Mouse (Mus musculus) liver, adult (tissue): ENCODE measurements around the gene Mfap5.

Experiments used
- GATA4 ChIP-seq: IDR thresholded peaks from 2 replicates; pipeline ENCODE4 v1.6.1; 2014; ENCODE audit warnings: mild to moderate bottlenecking, low read length; ENCODE audit not compliant: insufficient replicate concordance

Gene Mfap5

GRCm38 (mm10) chr6:122505545-122505944 lies at the start of gene Mfap5:
Gene Mfap5, plus strand, starts transcription at chr6:122505845.
- no peak for TF ChIP-seq GATA4

- no peak for TF ChIP-seq GATA4
Observed at GRCm38 (mm10) chr6:122458946-122459693, 46.5 kb upstream of the Mfap5 start.

- TF ChIP-seq GATA4: no peak
Observed at GRCm38 (mm10) chr6:122466092-122466713, 39.4 kb upstream of the Mfap5 start.

GRCm38 (mm10) chr6:122469030-122469640 lies 36.5 kb upstream of the Mfap5 start:
- TF ChIP-seq GATA4: no peak

- no peak for TF ChIP-seq GATA4
Observed at GRCm38 (mm10) chr6:122470240-122470639, 35.4 kb upstream of the Mfap5 start.

GRCm38 (mm10) chr6:122478062-122478461 lies 27.6 kb upstream of the Mfap5 start:
- TF ChIP-seq GATA4: no peak

- no peak for TF ChIP-seq GATA4
Observed at GRCm38 (mm10) chr6:122485401-122486296, 20.0 kb upstream of the Mfap5 start.

GRCm38 (mm10) chr6:122486297-122487117 lies 19.1 kb upstream of the Mfap5 start:
- TF ChIP-seq GATA4: no peak

- no peak for TF ChIP-seq GATA4
Observed at GRCm38 (mm10) chr6:122490929-122491512, 14.6 kb upstream of the Mfap5 start.

- TF ChIP-seq GATA4: no peak
Observed at GRCm38 (mm10) chr6:122491557-122491956, 14.1 kb upstream of the Mfap5 start.

- no peak for TF ChIP-seq GATA4
Observed at GRCm38 (mm10) chr6:122492479-122492878, 13.2 kb upstream of the Mfap5 start.

- no peak for TF ChIP-seq GATA4
Observed at GRCm38 (mm10) chr6:122493799-122494472, 11.7 kb upstream of the Mfap5 start.

- no peak for TF ChIP-seq GATA4
Observed at GRCm38 (mm10) chr6:122495082-122495881, 10.4 kb upstream of the Mfap5 start.
